Mouse (Mus musculus) telencephalon, adult 2 months (tissue): Measurements from ENCODE around the gene Zfp85.
"Not testable (repeated sequence)": the region's sequence is repeated elsewhere in the genome, so short reads cannot be mapped to it uniquely, and the experiment has no call there.

Experiments used
- DNase-seq: peaks from one replicate; pipeline ENCODE4 v3.0.0-alpha.2; 2011; ENCODE audit warnings: low read depth, low spot score

Gene Zfp85

DNA sequence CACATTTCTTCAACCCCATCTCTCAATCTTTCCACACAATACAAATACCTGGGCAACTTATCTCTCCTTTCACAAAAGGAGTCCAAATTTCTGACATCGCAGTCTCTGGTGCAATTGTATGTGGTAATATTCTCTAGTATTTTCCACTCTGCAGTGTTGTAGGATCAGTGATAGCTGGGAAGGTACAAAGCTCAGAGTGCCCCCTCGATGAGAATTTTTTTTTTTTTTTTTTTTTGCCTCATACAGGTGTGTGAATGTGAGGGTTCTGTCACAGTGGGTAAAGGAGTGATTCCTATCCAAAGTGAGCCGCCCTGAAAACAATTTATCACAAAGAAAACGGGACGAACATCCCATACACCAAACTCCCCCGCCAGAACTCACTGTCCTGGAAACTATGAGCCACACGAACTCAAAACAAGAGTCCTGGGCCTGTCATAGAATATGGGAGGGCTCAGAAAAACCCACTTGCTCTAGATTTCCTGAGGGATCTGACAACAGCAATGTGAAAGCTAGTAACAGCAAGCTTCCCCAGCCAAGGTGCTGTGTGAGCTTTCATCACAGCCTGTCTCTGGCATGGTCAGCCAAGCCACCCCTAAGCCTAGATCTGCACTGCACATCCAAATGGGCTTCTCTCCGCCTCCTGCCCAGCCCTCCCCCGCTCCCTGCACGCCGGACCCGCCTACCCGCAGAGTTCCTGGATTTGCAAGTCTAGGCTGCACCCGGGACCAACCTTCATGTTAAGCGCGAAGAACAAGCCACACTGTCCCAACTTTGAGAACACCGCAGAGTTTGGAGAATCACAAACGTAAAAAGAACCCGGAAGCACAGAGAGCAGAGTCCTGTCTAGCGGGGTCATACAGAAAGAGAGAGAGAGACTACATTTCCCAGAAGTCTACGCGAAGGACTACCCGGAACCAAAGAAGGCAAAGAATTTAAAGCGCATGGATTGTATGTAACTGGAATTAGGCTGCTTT, at the start of gene Zfp85:
TSS of gene Zfp85 (minus strand) at position 896 of the 974 bp plus-strand sequence.
- peak; percentile 83 for DNase-seq

DNA sequence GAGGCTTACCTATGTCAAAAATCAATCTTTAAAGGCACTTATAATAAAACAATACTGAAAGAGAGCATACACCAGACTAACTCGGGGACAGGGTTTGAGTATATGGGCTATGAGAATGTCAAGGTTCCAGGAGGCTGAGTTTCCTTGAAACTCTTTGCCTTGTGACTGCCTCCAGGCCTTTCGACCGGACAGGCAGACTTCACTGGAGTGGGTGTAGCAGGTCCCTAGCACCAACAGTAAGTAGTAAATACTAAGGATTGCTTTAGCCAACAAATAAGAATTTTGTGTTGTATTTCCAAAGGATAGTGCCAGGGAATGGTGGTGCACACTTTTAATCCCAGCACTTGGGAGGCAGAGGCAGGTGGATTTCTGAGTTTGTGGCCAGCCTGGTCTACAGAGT, 44.1 kb upstream of the Zfp85 start:
- not testable (repeated sequence) for DNase-seq

- DNase-seq, result no peak
Measured at GRCm38 (mm10) chr13:67798618-67799017, 43.6 kb upstream of the Zfp85 start.

DNA sequence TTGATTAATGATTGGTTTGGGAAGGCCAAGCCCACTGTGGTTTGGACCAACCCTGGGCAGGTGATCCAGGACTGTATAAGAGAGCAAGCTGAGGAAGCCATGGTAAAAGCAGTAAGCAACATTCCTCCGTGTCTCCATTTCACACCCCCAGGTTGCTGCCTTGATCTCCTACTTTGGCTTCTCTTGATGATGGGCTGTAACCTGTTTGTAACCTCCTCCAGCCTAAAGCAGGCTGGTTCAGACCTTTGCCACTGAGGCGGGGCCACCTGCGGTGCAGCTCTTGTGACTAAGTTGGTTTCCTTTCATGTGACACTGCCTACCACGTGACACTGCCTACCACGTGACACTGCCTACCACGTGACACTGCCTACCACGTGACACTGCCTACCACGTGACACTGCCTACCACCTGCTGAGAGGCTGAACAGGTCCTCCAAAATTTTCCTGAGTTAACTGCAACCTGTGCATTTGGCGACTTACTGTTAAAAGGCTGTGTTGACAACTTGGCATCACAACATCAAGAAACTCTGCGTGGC, 37.0 kb upstream of the Zfp85 start:
- DNase-seq, result no peak

DNA sequence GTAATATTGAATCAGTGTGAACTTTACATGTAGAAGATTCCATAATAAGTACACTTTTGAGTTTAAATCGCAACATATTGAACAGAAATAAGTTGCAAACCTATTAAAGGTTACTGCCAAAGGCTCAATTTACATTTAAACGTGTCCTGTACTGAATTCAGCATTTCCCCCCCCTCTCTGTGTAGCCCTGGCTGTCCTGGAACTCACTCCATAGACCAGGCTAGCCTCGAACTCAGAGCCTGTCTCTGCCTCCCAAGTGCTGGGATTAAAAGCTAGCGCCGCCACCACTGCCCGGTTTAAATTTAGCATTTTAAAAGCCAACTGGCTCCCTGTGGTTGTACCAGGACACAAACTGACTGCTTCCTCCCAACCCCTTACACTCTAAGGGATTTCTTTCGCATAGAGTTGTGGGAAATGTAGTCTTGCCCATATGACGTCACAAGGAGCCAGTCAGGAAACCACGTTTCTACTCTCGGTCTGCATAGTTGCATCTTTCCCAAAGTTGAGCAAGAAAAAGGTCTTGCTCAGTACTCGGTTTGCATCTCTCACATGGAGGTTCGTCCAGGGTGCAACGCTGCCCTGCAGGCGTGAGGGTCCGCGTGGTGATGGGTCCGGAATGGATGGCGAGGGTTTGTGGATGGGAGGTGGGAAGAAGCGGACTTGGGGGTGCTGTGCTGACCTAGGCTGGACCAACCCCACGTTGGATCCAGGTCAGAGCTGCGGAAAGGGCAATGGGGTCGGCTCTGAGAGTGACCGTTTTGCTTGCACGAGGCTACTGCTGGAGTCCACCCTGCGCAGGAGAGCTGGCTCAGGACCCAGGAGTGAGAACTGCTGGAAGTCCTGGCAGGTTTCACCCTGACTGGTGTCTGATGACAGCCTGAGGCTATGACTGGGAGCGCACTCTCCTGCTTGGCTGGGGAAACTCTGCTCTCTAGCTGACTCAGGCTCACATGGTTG, 24.5 kb upstream of the Zfp85 start, which contains the start of gene Zfp493:
TSS of gene Zfp493 (plus strand) at position 429 of the 957 bp plus-strand sequence.
- peak; percentile 82 for DNase-seq

- no peak for DNase-seq
Measured at GRCm38 (mm10) chr13:67763031-67763768, 8.2 kb upstream of the Zfp85 start.

GRCm38 (mm10) chr13:67759966-67760365, 4.9 kb upstream of the Zfp85 start:
- DNase-seq, result no peak

- no peak for DNase-seq
Measured at GRCm38 (mm10) chr13:67755761-67756160, 733 bp upstream of the Zfp85 start.

DNA sequence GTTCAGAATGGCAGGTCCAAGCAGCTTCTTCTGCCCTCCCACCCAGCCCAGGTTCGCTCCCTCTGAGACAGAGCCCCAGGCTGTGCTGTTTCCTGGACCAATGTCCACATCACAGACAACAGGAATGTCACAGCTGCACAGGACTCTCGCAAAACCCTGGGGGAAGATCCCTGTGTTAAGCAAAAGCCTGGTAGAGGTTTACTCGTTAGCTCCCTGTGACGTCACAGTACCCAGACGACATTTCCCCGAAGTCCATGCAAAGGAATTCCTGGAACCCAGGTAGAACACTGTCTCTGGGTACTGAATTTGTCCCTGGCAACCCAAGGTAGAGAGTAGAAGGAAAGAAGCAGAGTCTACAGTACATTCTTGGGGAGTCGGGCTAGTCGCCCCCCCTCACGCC, 11.1 kb downstream of the Zfp85 start:
- no peak for DNase-seq

DNA sequence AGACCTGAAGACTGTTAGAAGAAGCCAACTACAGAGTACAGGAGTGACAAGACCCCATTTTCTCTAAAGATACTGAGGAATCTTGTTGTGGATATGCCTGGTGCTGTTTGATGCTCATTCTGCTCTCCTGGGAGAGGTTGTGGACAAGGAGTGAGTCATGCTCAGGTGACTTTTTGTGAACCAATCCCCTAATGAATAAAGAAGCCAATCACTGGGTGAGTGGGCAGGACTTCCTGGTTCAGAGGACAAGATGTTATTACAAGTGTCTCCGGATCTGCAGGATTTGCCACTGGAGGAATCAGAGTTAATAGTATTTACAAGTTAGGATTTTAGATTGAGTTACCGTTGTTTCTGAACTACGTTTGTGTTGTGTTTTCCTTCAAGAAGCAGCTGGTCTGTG, 12.1 kb downstream of the Zfp85 start:
- no peak for DNase-seq

DNA sequence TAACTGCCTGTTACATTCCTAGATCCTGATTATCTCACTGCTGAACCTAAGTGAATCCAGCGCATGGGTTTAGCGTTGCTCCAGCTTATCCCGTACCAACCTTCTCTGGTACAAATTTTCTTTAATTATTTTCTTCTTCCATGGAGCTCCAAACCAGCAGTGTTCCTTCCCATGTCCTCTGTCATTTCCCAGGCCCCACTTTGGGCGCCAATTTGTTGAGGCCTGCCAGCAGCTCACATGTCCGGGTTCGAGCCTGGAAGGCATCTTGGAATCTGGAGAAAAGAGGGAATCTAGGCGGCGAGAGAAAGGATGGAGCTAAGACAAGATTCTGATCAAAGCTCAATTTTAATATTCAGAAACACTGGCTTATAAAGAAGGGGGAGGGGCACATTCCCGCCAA, 20.6 kb downstream of the Zfp85 start:
- not testable (repeated sequence) for DNase-seq

DNA sequence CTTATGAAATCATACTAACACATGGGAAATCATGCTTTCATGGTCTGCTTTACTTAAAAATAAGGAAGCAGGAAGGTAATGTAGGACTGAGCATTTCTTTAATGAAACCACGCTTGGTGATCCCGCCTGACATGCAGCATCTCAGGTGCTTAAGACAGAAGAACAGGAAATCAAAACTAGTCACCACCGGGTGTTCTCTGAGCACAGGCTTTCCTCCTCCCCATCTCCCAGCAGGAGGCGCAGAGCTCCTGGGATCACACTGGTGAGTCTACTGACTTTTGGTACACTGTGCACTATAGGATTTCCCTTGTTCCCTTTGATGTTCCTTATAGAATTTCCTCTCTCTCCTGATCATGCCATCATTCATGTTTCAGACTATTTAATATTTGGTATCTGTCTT, 25.6 kb downstream of the Zfp85 start:
- DNase-seq, result peak; percentile 23

DNA sequence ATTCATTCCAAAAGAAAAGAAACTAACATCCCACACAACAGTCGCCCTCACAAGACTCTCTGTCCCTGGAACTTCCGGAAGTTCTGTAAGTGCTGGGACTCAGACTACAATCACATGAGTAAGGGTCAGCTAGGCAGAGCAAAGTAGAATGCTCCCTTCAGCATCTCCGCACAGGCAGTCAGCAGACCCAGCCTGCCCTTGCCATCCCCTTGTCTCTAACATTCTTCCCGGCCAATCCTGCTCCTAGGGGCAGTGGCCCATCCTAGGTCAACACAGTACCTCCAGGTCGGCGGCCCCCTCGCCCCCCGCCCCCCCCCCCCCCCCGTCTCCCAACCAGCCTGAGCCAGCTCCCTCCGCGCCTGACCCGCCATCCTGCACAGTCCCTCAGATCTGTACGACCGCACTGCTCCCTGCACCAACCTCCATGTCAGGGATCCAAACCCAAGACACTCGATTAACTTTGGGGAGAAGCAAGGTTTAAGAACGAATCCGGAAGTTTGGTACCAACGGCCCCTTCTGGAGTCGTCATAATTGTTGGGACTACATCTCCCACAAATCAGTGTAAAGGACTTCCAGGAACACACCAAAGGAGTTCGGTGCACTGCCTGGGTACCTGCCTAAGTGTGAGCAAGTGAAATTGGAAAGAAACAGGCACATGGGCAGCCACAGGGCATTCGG, 26.2 kb downstream of the Zfp85 start, which contains the start of gene Zfp65:
TSS of gene Zfp65 (minus strand) at position 533 of the 678 bp plus-strand sequence.
- DNase-seq, result peak; percentile 83

DNA sequence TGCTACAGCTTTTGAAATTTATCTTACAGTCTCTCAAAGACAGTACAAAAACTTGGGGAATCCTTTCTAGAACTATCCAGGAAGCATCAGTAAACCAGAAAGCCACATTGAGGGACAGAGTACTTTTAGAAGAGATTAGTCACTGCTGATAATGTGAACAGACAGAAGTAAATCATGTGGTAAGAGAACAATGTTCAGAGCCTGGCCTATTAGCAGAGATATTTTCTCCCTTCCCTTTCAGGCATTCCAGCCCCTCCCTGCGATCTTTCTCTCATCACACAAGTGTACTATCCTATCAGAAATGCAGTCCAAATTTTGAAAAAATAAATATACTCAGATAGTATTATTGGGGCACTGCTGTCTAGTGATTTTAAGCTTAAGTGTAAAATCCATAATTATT, 26.9 kb downstream of the Zfp85 start:
- no peak for DNase-seq

- DNase-seq, result not testable (repeated sequence)
Measured at GRCm38 (mm10) chr13:67725331-67725730, 29.7 kb downstream of the Zfp85 start.

- peak; percentile 94 for DNase-seq
Measured at GRCm38 (mm10) chr13:67723848-67724479, 31.1 kb downstream of the Zfp85 start.
